Mouse (Mus musculus) midbrain, embryonic 12.5 days (tissue): ENCODE results near the gene Wdr25. TPM values are rescaled to one million over a fixed set of nuclear protein-coding genes. Genes with fewer than 3 reads are reported as not detected.

Experiments
- ATAC-seq: fragments of 200-750 bp; cut with Nextera tagmentation; 2 replicates; pipeline ENCODE4 v1.8.0; 2017; ENCODE audit warnings: low read depth, moderate TSS enrichment, moderate library complexity; ENCODE audit not compliant: low FRiP score
- H3K27ac ChIP-seq: fragments of 300-500 bp; sonication (generic); replicated peaks from 2 replicates; pipeline ENCODE4 v1.5.1; 2016; ENCODE audit warnings: mild to moderate bottlenecking
- H3K27me3 ChIP-seq: fragments of 300-500 bp; sonication (generic); 2 replicates; pipeline ENCODE4 v1.6.1; 2016; ENCODE audit warnings: mild to moderate bottlenecking
- H3K36me3 ChIP-seq: fragments of 300-500 bp; sonication (generic); 2 replicates; pipeline ENCODE4 v1.6.1; 2016
- H3K4me1 ChIP-seq: fragments of 300-500 bp; sonication (generic); 2 replicates; pipeline ENCODE4 v1.6.1; 2016
- H3K4me2 ChIP-seq: fragments of 300-500 bp; sonication (generic); replicated peaks from 2 replicates; pipeline ENCODE4 v1.6.1; 2016; ENCODE audit warnings: mild to moderate bottlenecking, moderate library complexity
- H3K4me3 ChIP-seq: fragments of 300-500 bp; sonication (generic); 2 replicates; pipeline ENCODE4 v1.5.1; 2016; ENCODE audit warnings: mild to moderate bottlenecking
- H3K9ac ChIP-seq: fragments of 300-500 bp; sonication (generic); replicated peaks from 2 replicates; pipeline ENCODE4 v1.6.1; 2016; ENCODE audit warnings: mild to moderate bottlenecking, moderate library complexity
- H3K9me3 ChIP-seq: fragments of 300-500 bp; sonication (generic); 2 replicates; pipeline ENCODE4 v1.6.1; 2016; ENCODE audit warnings: mild to moderate bottlenecking
- WGBS: fragments of 180-500 bp; shearing (Covaris S2); methylation state at CpG from one replicate; pipeline ENCODE4 v1.1.7; 2016; 5-methylcytosine and 5-hydroxymethylcytosine counted together
- polyA plus RNA-seq: library from polyadenylated mRNA; unstranded; fragments of >200 nt; fragmentation: Nextera tagmentation; extraction: Ambion mirVana; gene quantifications from 2 replicates; pipeline ENCODE4 v1.2.1, GENCODE M21; 2016

The Wdr25 gene
- polyA plus RNA-seq, 1 experiment from 2014 or later, result 8.6 TPM

- H3K4me1 ChIP-seq, result no peaks in the 10 kb centered on the region
- H3K4me3 ChIP-seq, result no peak overlapping the region
- H3K4me2 ChIP-seq, result no peak overlapping the region
- no peak overlapping the region for H3K9ac ChIP-seq
- H3K27ac ChIP-seq, result no peak overlapping the region
- H3K27me3 ChIP-seq, result peaks cover 42% of the 10 kb centered on the region
- no peaks in the 10 kb centered on the region for H3K36me3 ChIP-seq
- H3K9me3 ChIP-seq, result no peaks in the 10 kb centered on the region
- WGBS, result 79% methylated on average over 7 of the region's 7 CpGs
- ATAC-seq, result no peak
These were observed 152.2 kb downstream of the Wdr25 start for GRCm38 (mm10) chr12:109045581-109045980.

GRCm38 (mm10) chr12:109049949-109050348, 156.5 kb downstream of the Wdr25 start:
- H3K36me3 ChIP-seq, result no peaks in the 10 kb centered on the region
- H3K4me2 ChIP-seq, result no peak overlapping the region
- no peak for ATAC-seq
- H3K9ac ChIP-seq, result no peak overlapping the region
- H3K27ac ChIP-seq, result no peak overlapping the region
- H3K4me1 ChIP-seq, result peaks cover 21% of the 10 kb centered on the region
- 83% methylated on average over 4 of the region's 4 CpGs for WGBS
- H3K27me3 ChIP-seq, result peaks cover 61% of the 10 kb centered on the region
- H3K9me3 ChIP-seq, result no peaks in the 10 kb centered on the region
- H3K4me3 ChIP-seq, result no peak overlapping the region

DNA sequence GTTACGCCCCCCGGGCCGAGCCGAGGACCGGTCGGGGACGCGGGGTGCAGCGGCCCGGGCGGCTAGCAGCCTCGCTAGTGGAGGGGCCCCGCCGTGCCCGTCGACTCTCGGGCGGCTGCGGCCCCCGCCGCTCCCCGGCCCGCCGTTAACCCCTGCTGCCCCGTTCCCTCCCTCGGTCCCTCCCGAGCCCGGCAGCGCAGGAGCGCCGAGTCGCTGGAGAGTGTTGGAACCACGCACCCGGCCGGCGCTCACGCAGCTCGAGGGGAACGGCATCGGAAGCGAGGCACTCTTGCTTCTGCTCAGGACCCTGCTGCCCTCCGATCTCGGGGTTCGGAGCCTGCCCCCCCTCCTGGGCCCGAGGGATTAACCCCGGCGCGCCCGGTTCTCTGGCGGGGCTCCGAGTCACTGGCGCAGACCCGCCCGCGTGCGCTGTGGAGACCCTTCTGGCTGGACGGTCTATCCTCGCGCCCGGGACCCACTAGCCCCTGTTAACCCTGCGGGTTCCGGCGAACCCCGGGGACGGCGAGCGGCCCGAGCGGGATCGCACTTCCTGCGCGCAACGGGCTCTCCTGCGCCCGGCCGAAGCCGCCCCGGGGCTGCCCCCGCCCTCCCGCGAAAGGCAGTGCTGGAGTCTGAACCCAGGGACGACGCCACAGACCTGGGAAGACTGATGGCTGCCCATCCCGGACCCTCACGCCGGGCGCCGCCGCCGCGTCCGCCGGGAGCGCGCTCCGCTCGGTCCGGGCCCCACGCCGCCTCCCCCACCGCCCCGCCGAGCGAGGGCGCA, 159.8 kb downstream of the Wdr25 start:
- peak; percentile 27; the same call in 1 of the 2 replicates for ATAC-seq
- Histone ChIP-seq H3K9me3 (no peaks in the 10 kb centered on the region), H3K4me3 (peak overlapping the region; percentile 53), H3K27ac (no peak overlapping the region), H3K4me1 (peaks cover 21% of the 10 kb centered on the region), H3K27me3 (peaks cover 80% of the 10 kb centered on the region), H3K4me2 (peak overlapping the region; percentile 80), H3K36me3 (no peaks in the 10 kb centered on the region), H3K9ac (peak overlapping the region; percentile 53)
- under 1% methylated on average over 97 of the region's 105 CpGs for WGBS

- ATAC-seq, result no peak
- H3K4me2 ChIP-seq, result no peak overlapping the region
- no peaks in the 10 kb centered on the region for H3K36me3 ChIP-seq
- no peak overlapping the region for H3K4me3 ChIP-seq
- H3K9ac ChIP-seq, result no peak overlapping the region
- H3K27ac ChIP-seq, result no peak overlapping the region
- WGBS, result 87% methylated on average over 4 of the region's 4 CpGs
- H3K9me3 ChIP-seq, result no peaks in the 10 kb centered on the region
- H3K4me1 ChIP-seq, result peaks cover 15% of the 10 kb centered on the region
- H3K27me3 ChIP-seq, result peaks cover 45% of the 10 kb centered on the region
These were observed 164.3 kb downstream of the Wdr25 start for GRCm38 (mm10) chr12:109057736-109058135.

GRCm38 (mm10) chr12:109058660-109059059, 165.2 kb downstream of the Wdr25 start:
- Histone ChIP-seq H3K36me3 (no peaks in the 10 kb centered on the region), H3K4me1 (peaks cover 5% of the 10 kb centered on the region), H3K27ac (no peak overlapping the region), H3K4me2 (no peak overlapping the region), H3K27me3 (peaks cover 35% of the 10 kb centered on the region), H3K9me3 (no peaks in the 10 kb centered on the region), H3K9ac (no peak overlapping the region), H3K4me3 (no peak overlapping the region)
- ATAC-seq, result no peak
- 77% methylated on average over 8 of the region's 8 CpGs for WGBS

- H3K9ac ChIP-seq, result peak overlapping the region; percentile 64
- H3K4me3 ChIP-seq, result peak overlapping the region; percentile 52
- H3K27me3 ChIP-seq, result peaks cover 41% of the 10 kb centered on the region
- H3K4me1 ChIP-seq, result peaks cover 14% of the 10 kb centered on the region
- peak; percentile 85 for ATAC-seq
- no peak overlapping the region for H3K27ac ChIP-seq
- no peaks in the 10 kb centered on the region for H3K36me3 ChIP-seq
- WGBS, result 2% methylated on average over 51 of the region's 59 CpGs
- H3K9me3 ChIP-seq, result no peaks in the 10 kb centered on the region
- H3K4me2 ChIP-seq, result peak overlapping the region; percentile 65
These were observed 174.2 kb downstream of the Wdr25 start for GRCm38 (mm10) chr12:109067561-109068135.

DNA sequence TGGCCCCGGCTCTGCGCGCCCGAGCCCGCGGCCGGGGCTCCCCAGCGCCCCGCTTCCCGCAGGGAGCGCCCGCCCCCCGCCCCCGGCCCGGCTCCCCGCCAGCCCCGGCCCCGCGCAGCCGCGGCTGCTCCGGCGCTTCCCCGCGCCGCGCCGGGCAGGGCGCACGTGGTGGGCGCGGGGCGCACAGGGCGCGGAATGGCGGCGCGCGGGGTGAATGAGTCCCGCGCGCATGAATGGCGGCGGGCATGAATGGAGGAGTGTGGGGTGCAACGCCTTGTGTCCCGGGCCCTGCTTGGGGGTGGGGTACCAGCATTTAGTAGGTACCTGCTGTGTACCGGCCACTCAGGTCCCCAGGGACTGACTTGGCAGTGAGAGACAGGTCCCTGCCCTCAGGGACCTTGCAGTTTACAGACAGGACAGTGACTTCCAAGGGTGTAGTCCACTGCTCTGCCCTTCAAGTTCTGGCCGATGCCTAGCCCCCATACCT, 174.8 kb downstream of the Wdr25 start, which contains the start of gene Begain:
Gene Begain, minus strand, starts transcription at position 51 of the 487 bp plus-strand sequence.
- Histone ChIP-seq H3K36me3 (no peaks in the 10 kb centered on the region), H3K9me3 (no peaks in the 10 kb centered on the region), H3K27ac (no peak within 1 kb of the TSS), H3K4me1 (peaks cover 14% of the 10 kb centered on the region), H3K9ac (peak within 1 kb of the TSS; percentile 64), H3K27me3 (peaks cover 42% of the 10 kb centered on the region), H3K4me3 (peak within 1 kb of the TSS; percentile 52), H3K4me2 (peak within 1 kb of the TSS; percentile 65)
- WGBS, result 1% methylated on average over 38 of the region's 48 CpGs
- ATAC-seq, result peak; percentile 44; the same call in 1 of the 2 replicates

DNA sequence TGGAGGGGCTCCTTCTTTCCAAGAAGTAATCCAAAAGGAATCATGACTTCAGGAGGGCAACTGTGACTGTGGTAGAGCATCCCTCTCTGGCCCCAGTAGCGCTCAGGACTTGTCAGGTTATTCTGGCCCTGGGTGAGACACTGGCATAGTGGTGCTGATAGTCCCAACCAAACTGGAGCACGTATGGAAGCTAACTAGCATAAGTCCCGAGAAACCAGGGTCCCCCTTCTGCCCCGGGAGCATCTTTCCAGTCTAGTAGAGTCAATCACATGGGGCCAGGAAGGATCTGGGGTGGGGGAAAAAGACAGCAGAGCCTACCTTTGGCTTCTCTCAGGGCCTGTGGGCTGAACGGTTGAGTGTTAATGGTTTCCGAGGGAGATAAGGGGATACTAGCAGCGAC, 175.3 kb downstream of the Wdr25 start:
- ATAC-seq, result no peak
- no peaks in the 10 kb centered on the region for H3K9me3 ChIP-seq

GRCm38 (mm10) chr12:109069751-109070150, 176.3 kb downstream of the Wdr25 start:
- H3K4me1 ChIP-seq, result peaks cover 14% of the 10 kb centered on the region
- ATAC-seq, result no peak
- 60% methylated on average over 2 of the region's 2 CpGs for WGBS
- no peaks in the 10 kb centered on the region for H3K9me3 ChIP-seq
- H3K36me3 ChIP-seq, result no peaks in the 10 kb centered on the region
- no peak overlapping the region for H3K27ac ChIP-seq
- peaks cover 44% of the 10 kb centered on the region for H3K27me3 ChIP-seq
- no peak overlapping the region for H3K9ac ChIP-seq
- H3K4me2 ChIP-seq, result no peak overlapping the region
- no peak overlapping the region for H3K4me3 ChIP-seq

More for the DNA sequence above, 175.3 kb downstream of the Wdr25 start:
- 79% methylated on average over 7 of the region's 7 CpGs for WGBS
- Histone ChIP-seq H3K4me2 (peak overlapping the region; percentile 65), H3K9ac (no peak overlapping the region), H3K4me3 (peak overlapping the region; percentile 52; the same call in 1 of the 2 replicates), H3K27ac (no peak overlapping the region), H3K27me3 (peaks cover 44% of the 10 kb centered on the region), H3K4me1 (peaks cover 14% of the 10 kb centered on the region), H3K36me3 (no peaks in the 10 kb centered on the region)

- ATAC-seq, result no peak
- no peaks in the 10 kb centered on the region for H3K9me3 ChIP-seq
- H3K4me3 ChIP-seq, result no peak overlapping the region
- no peak overlapping the region for H3K4me2 ChIP-seq
- WGBS, result 86% methylated on average over 13 of the region's 13 CpGs
- H3K36me3 ChIP-seq, result no peaks in the 10 kb centered on the region
- H3K27me3 ChIP-seq, result peaks cover 36% of the 10 kb centered on the region
- H3K27ac ChIP-seq, result no peak overlapping the region
- H3K4me1 ChIP-seq, result peaks cover 14% of the 10 kb centered on the region
- H3K9ac ChIP-seq, result no peak overlapping the region
These were observed 177.8 kb downstream of the Wdr25 start for GRCm38 (mm10) chr12:109071248-109071647.

DNA sequence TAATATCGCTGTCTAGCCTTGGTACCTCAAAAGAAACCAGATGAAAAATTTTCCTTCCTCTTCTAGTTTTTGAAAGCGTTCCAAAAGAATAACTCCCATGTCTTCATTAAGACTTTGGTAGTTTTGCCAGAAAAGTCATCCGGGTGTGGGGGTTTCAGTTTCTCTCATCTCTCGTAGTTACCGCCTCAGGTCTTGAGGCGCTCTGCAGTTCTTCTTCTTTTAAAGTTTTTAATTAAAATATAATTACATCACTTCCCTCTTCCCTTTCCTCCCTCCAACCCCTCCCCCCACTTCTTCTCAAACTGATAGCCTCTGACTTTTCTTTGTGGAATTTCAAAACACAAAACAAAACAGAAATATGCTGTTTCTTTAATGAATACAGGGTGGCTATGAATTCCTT, 180.7 kb downstream of the Wdr25 start:
- no peak overlapping the region for H3K27ac ChIP-seq
- H3K4me1 ChIP-seq, result no peaks in the 10 kb centered on the region
- peaks cover 15% of the 10 kb centered on the region; the same call in 1 of the 2 replicates for H3K27me3 ChIP-seq
- H3K4me3 ChIP-seq, result no peak overlapping the region
- no peak overlapping the region for H3K9ac ChIP-seq
- WGBS, result 90% methylated on average over 6 of the region's 6 CpGs
- no peaks in the 10 kb centered on the region for H3K9me3 ChIP-seq
- H3K36me3 ChIP-seq, result no peaks in the 10 kb centered on the region
- no peak overlapping the region for H3K4me2 ChIP-seq
- no peak for ATAC-seq

DNA sequence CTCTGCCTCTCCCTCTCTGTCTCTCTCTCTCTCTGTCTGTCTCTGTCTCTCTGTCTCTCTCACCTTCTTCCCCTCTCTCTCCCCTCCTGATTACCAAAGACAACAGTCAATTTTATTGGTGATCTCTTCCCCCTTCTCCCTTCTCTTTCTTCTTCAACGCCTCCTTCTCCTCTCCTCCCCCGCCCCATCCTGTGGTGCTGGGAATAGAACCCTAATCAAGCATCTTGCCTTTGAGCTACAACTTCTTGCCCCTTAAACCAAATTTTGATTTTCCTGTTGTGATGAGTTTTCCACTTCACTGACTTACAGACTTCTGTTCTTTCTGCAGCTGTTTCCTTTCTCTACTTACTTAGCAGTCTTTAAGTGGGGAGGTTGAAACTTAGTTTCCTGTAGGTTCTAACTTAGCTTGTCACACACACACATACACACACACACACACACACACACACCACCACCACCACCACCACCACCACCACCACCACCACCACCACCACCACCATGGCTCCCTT, 181.4 kb downstream of the Wdr25 start:
- H3K9ac ChIP-seq, result no peak overlapping the region
- 93% methylated on average over 2 of the region's 2 CpGs for WGBS
- no peak overlapping the region for H3K4me3 ChIP-seq
- no peaks in the 10 kb centered on the region for H3K36me3 ChIP-seq
- no peaks in the 10 kb centered on the region for H3K9me3 ChIP-seq
- no peak overlapping the region for H3K4me2 ChIP-seq
- ATAC-seq, result no peak
- H3K27me3 ChIP-seq, result peaks cover 9% of the 10 kb centered on the region; the same call in 1 of the 2 replicates
- no peak overlapping the region for H3K27ac ChIP-seq
- H3K4me1 ChIP-seq, result no peaks in the 10 kb centered on the region
